Mouse (Mus musculus) spleen, adult 2 months (tissue): Measurements from ENCODE around the gene Sar1a.

ENCODE experiments used
- CTCF ChIP-seq: fragments of 200-500 bp; IDR thresholded peaks from 2 replicates; pipeline ENCODE4 v1.5.1; 2011; ENCODE audit warnings: mild to moderate bottlenecking, inconsistent platforms; ENCODE audit not compliant: insufficient read depth, insufficient read length, insufficient replicate concordance; ENCODE audit errors: extremely low read depth
- POLR2A ChIP-seq: fragments of 200-500 bp; IDR thresholded peaks from 2 replicates; pipeline ENCODE4 v1.6.1; 2011; ENCODE audit warnings: low read depth, low read length, inconsistent platforms

GRCm38 (mm10) chr10:61695703-61696559, 15.8 kb downstream of the Sar1a start:
- TF ChIP-seq CTCF (no peak), POLR2A (no peak)
